Mouse (Mus musculus) gastrocnemius, adult 18-20 months (tissue): ENCODE results near the gene Epas1. TPM values are rescaled to one million over a fixed set of nuclear protein-coding genes. Genes with fewer than 3 reads are reported as not detected.

Experiments
- total RNA-seq, 2 experiments: library from RNA; stranded (reverse); gene quantifications; 2 replicates each; pipeline ENCODE4 v1.2.3; 2021

Epas1 gene
- total RNA-seq, 2 experiments from 2014 or later: 97.7 to 101 TPM

Other genes with a start within 250 kb of the Epas1 start
- under 1 TPM in 1 of 2 experiments, not detected in 1; 0.11 TPM for gene Gm10309, start 248.5 kb upstream of the Epas1 start, total RNA-seq
- not detected for gene Tmem247, start 163.6 kb downstream of the Epas1 start, total RNA-seq
- not detected for gene Atp6v1e2, start 194.2 kb downstream of the Epas1 start, total RNA-seq
- 100 to 1,000 TPM; 163 to 166 TPM for gene Rhoq, start 209.4 kb downstream of the Epas1 start, total RNA-seq